Mouse (Mus musculus) ES-E14 (cell line): ENCODE measurements at regions not wholly inside any gene's neighbourhood (a gene's known extent, or its start where the extent isn't known, plus 50 kb on each side); places are given as distances from the start of the nearest gene placed in this dataset.

Experiments
- CHD2 ChIP-seq: IDR thresholded peaks from 2 replicates; pipeline ENCODE4 v1.6.1; 2014; ENCODE audit warnings: mild to moderate bottlenecking, low read depth, low read length, inconsistent platforms
- MAFK ChIP-seq: IDR thresholded peaks from 2 replicates; pipeline ENCODE4 v1.6.1; 2014; ENCODE audit warnings: mild to moderate bottlenecking, low read depth, low read length, inconsistent platforms; ENCODE audit not compliant: insufficient read depth
- ZNF384 ChIP-seq: IDR thresholded peaks from 2 replicates; pipeline ENCODE4 v1.6.1; 2012; ENCODE audit warnings: low read depth, low read length, inconsistent platforms

- TF ChIP-seq MAFK (no peak), ZNF384 (no peak), CHD2 (no peak)
These were observed 83.2 kb upstream of the Tas2r119 start for GRCm38 (mm10) chr15:32093889-32094288.
